Mouse (Mus musculus) urinary bladder, postnatal 4 days (tissue): ENCODE measurements around the gene Gm11273.
"Not testable (repeated sequence)": the region's sequence is repeated elsewhere in the genome, so short reads cannot be mapped to it uniquely, and the experiment has no call there.

ENCODE experiments used
- DNase-seq, 2 experiments: peaks; one replicate each; pipeline ENCODE4 v3.0.0; 2021 to 2022; ENCODE audit warnings: low spot score in 2 of 2

Gene Gm11273

DNA sequence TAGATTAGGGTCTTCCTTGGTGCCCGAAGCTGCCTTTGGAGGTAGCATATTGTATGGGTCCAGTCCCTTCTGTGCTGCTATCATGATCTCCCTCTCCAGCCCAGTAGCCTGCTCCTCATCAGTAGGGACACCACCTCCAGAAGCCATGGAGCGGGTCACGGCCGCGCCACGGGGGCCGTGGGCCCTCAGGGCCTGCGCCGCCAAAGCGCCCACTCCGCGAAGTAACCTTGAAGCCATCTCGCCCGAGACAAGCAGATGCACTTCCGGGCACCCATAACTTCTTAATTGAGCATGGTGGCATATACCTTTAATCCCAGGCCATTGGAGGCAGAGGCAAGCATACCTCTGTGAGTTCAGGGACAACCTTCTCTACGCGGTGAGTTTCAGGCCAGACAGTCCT lies at the start of gene Gm11273:
Gene Gm11273, minus strand, starts transcription at position 237 of the 400 bp plus-strand sequence.
- DNase-seq = not testable (repeated sequence)

DNA sequence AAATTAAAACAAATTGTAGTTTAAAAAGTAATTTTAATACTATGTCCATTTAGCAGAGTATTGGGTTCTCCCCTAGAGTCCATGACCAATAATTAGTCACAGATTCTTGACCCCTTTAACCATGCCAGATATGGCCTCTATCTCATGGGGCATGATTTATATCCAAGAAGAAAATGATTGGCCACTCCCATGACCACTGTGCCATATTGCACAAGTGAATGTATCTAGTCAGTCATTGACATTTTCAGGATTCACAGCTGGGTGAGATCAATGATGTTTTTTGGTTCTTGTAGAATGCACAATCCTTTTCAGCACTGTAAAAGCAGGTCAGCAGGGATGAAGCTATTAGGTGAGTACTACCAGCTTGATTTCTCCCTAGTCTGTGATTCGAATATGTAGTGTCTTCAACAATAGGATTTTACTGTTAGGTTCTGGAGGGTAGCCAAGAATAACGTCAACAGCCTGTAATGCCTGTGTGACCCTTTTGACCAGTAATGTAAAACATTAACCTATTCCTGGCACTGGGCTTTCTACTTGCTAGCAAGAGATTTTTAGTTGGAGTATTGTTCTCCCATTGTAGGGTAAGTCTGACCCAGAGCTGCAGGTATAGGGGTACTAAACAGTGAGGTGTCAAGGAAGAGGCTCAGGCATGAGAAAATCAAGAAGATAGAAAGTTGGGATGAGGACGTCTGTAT lies 49.3 kb upstream of the Gm11273 start:
- DNase-seq = no peak

DNA sequence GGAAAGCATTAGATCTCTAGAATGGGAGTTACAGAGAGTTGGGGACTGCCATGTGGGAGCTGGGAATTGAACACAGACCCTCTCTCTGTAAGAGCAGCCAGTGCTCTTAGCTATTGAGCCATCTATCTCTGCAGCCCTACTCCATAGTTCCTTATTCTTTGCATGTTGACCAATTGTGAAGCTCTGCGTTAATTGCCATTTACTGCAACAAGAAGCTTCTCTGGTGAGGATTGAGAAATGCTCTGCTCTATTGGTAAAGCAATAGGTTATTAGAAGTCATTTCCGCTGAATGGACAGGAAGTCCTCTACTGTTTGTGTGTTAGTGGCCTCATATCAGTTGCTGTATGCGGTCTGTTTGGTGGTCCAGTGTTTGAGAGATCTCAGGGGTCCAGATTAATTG lies 48.3 kb upstream of the Gm11273 start:
- DNase-seq = no peak

DNA sequence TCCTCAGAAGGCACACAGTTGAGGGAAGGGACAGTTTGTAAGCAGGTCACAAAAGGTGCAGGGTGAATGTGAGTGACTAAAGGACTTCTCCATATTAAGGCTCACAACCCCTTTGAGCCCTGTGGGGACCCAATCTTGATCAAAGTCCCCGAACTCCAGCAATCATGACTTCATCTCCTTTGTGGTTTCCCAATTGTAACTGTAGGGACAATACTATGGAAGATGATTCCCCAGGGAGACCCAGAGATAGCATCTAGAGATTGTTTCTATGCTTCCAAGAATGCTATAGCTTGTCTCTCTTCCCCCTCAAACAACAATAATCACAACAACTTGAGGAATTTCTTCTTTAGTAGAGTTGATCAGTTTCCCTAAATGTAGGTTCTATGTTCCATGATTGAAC lies 41.5 kb upstream of the Gm11273 start, which contains the start of gene Olfr1366:
Gene Olfr1366, minus strand, starts transcription at position 101 of the 400 bp plus-strand sequence.
- DNase-seq = no peak

DNA sequence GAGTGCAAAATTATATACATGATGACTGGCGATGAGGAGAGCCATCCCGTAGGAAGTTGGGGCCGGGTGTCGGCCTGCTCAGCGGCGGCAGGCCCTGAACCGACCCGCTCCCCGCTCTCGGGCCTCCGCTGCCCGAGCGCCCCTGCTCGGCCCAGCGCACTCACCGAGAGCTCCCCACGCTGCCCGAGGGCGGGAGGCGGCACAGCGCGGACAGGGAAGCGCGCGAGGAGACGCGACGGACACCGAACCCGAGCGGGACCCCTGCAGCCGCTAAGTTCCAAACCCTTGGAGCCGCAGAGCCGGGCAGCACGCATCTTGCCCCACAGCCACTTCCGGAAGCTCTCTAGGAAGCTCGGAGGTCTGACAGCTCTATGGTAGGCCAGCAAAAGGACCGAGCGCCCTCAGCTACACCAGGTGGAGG lies 29.6 kb upstream of the Gm11273 start, which contains the start of gene Zkscan8:
Gene Zkscan8, minus strand, starts transcription at position 340 of the 421 bp plus-strand sequence.
- DNase-seq = peak; percentile 76 to 82

DNA sequence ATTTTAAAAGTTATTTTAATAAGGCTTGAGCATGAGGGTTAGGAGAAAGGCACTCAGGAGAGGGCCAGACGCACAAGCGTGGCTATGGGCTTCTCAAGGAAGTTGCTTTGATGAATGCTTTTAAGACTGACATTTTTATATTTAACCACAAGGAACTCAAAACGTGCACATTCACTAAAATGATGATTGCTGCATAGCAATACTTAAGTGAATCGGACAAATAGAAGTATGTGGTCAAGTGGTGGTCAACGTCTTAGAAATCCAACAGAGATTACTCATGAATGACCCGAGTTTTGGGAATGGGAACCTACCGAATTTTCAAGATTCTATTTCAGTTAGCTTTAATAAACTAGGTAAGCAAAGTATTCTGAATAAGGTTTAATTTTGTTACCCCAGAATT lies 28.9 kb upstream of the Gm11273 start:
- DNase-seq = no peak

DNA sequence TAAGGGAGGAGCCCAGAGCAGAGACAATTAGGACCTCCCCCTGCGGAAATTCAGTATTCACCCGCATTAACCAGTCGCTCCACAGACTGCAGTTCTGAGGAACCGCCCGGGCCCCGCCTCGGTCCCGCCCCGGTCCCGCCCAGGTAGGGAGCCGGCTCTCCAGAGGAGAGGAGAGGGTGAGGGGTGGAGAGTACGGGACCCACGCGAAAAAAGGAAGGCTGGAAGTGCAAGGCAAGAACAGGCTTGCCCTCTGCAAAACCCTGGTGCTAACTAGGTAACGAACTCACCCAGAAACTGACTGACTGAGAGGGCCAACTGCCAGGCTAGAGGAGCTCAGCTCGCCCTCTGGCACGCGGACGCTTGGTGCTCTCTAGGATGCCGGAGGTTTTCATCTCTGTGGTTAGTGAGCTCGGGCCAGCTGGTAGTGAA lies 5.0 kb upstream of the Gm11273 start:
- DNase-seq = peak; percentile 75 to 76

DNA sequence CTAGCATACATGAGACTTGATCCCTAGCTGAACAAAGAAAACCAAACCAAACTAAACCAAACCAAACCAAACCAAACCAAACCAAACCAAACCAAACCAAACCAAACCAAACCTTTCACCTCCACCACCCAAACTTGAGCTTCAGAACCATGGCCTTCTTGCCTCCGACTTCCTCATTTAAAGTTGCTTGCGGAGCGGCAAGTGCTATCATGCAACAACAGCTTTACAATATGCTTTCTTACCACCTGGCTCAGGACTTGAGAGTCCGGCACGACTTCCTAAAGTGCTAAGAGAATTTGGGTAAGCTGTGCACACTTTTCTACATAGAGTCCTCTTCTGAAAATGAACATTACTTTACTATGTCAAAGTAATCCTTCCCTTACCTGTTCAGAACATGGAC lies 1.1 kb upstream of the Gm11273 start:
- no peak for DNase-seq

DNA sequence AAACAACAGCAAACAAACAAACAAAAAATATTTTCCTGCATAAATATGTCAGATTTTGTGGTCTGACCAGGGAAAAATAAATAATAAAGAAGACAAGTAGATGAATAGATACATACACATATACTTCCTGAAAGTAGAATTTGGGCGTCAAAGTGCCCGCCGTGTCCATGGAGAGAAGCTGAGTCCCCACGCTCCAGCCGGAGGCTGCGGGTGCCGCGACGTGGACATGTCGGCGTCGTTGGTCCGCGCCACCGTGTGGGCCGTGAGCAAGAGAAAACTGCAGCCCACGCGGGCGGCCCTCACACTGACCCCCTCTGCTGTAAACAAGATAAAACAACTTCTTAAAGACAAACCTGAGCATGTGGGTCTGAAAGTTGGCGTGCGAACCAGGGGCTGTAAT lies 6.1 kb downstream of the Gm11273 start, which contains the start of gene AK157302:
Gene AK157302, plus strand, starts transcription at position 144 of the 400 bp plus-strand sequence.
- DNase-seq = no peak

DNA sequence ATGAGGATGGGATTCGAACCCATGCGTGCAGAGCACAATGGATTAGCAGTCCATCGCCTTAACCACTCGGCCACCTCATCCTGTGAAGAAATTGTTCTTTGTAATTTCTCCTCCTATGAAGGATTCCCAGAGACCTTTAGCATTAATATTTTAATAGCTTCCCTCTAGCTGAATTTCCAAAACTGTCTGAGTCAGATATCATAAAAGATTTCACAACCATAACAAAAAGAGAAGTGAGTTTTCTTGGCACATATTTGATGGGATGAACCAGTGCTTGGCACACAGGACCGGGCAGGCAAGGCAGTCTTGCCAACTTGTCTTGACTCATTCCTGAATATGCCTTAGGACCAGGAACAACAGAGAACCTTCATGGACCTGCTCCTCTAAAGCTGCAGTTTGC lies 8.4 kb downstream of the Gm11273 start:
- DNase-seq = no peak

DNA sequence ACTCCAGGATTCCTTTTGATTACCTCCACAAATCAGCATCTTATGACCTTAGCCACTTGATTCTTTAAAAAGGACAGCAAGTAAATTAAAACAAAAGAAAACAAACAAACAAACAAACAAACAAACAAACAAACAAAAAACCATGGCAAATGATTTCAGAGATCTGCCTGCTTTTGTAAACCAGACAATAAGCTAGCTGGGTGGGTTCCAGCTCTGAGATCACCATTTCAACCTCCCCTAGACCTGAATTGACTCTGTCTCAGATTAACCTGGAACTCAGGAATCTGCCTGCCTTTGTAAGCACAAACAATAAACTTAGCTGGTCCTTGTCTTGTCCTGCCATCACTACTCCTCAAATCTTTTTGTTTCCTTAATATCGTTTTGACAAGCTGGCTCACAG lies 14.3 kb downstream of the Gm11273 start:
- no peak for DNase-seq

DNA sequence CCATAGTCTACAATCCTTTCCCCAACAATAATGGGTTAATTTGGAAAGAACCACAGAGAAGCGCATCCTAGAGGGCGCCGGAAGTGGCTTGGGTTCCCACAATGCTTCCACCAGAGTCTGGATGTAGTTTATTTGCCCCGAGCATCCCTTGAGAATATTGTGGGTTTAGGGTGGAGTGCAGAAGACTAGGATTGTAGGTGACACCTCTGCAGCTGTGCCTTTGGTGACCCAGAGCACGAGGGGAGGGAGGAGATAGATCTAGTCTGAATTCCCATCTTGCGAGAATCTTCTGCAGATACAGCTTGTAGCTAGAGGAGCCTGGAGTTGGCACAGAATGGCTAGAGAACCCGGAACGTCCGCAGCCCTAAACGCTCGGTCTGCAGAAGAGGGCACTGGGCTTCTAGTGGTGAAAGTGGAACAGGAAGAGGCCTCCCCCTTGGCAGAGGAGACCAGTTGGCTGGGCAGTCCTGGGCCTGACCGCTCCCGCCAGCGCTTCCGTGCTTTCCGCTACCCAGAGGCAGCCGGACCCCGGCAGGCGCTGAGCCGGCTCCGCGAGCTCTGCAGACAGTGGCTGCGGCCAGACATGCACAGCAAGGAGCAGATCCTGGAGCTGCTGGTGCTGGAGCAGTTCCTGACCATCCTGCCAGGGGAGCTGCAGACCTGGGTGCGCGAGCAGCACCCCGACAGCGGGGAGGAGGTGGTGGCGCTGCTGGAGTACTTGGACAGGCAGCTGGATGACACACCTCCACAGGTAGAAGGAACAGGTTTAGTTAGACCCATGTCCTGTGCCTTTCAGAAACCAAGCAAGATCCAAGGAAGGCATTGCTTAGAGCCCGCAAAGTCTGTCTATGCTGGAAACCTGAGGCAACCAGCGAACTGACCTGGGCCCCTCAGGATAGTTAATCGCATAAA lies 22.2 kb downstream of the Gm11273 start, which contains the start of the genes Zkscan4 and Gm10065:
Gene Zkscan4, plus strand, starts transcription at position 149 of the 912 bp plus-strand sequence.
Gene Gm10065, minus strand, starts transcription at position 683 of the 912 bp plus-strand sequence.
- peak in 1 of 2 experiments; percentile 57 for DNase-seq

DNA sequence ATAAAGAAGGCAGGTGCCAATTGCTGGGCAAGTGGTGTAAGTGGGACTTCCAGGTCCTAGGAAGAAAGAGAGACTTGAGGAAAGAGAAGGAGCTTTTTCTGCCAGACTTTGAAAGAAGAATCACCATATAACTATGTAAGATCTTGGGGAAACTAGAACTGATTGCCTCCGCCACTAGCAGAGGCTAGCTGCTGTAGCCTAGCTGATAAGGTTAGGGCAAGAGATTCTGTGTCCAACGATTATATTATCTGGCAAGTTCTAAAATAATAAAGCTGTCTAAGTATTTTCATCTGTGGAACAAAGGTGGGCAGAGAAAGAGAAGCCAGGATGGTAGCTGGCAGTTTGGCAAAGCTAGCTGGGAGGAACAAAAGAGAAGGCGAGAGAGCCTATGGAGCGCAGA lies 28.8 kb downstream of the Gm11273 start:
- DNase-seq = no peak

DNA sequence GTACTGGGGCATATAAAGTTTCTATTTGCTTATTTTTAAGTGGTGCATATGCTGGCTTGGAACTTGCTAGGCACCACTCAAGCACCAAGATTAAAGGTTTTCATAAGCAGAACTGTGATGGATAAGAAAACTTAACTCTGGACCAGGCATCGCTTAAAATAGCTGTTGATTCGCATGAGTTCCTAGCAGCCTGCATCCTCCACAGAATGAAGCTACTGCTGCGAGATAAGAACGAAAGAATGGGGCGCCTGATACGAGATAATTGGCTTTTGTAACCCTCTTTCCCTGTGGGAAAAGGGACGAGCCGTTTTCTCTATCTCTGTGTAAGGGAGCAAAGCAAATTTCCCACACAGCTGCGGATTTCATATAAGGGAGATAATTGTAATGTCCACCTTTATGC lies 32.1 kb downstream of the Gm11273 start:
- DNase-seq = no peak

DNA sequence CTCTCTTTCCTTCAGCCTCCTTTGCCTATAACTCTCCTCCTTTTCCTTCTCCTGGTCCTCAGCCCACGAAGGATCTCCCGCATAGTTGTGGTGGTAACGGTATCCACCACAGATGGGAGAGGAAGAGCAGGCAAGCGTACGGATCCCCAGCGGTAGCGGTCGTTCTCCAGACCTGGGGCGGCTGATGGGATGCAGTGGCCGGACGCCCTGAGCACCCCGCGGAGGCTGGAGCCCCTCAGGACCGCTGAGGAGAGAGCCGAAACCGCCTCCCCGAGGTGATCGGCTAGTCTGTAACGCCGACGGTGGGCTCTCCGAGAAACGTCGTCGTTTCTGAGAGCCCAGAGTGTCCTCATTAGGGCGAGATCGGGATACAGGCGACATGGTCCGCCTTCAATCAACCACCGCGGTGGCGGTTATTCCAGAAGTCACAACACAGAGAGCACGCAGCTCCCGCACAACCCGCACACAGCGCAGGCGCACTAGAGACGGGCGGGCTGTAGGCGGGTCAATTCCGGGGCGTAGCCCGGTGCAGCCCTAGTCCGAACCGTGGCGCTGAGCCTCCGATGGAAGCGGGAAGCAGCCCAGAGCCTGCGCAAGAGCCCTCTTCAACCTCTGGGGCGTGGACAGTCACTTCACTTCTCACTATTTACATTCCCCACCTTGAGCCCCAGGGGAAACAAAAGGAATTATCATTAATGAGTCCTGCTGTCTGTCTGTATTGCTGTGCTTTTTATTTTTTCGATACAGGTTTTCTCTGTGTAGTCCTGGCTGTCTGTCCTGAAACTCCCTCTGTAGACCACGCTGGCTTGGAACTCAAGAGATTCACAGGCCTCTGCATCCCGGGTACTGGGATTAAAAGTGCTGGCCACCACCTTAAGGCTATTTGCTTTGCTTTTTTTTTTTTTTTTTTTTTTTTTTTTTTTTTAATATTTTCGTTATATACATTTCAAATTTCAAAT lies 32.9 kb downstream of the Gm11273 start, which contains the start of gene Nkapl:
Gene Nkapl, minus strand, starts transcription at position 449 of the 959 bp plus-strand sequence.
- DNase-seq = peak; percentile 78 to 80

DNA sequence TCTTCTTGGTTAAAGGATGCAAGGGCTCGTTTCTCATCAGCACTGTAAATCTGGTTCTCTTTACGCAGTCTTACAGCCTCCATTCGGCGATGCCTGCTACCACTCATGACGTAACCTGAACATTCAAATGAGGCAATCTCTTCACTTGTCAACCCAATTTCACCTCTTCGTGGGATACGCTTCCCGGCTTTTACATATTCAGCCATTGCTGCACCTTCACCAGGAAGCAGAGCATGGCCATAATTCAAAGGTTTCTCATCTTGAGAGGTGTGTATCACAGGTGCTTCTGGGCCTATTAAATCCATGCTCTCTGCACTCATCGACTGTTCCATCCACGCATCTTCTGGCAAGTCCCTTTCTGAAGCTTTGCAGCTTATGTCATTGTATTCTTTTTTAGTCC lies 33.9 kb downstream of the Gm11273 start:
- DNase-seq = no peak

DNA sequence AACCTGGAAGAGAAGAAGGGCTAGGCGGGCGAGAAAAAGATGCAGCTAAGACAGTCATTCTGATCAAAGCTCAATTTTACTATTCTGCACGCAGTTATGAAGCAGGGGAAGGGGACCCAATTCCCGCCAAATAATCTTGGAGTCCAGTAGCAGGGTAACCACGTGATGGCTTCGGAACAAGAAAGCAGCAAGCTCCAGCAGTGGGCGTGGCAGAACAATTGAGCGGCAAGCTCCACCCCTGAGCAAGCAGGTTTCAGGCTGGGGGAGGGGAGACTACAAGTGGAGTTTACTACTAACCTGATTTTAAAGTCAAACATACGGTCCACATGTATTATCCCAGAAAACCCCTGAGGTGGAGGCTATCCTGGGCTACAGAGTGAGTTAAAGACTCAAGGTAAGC lies 38.7 kb downstream of the Gm11273 start:
- DNase-seq = not testable (repeated sequence)

DNA sequence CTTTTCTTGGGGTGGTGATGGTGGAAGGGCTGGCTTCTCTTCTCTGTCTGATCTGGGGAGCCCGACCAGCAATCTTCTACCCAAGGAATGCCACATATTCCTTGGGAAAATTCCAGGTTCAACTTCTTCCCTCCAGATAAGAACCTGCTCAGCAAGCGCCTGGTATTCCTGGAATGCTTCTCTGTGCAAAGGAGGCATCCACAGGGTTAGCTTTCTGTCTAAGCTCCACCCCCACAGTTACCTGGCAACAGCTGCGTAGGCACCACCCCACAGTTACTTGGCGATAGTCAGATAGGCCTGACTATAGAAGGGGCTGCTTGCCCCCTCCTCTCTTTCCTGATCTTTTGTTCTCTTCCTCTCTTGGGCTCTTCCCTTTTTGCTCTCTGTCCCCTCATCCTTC lies 44.9 kb downstream of the Gm11273 start:
- DNase-seq = no peak

DNA sequence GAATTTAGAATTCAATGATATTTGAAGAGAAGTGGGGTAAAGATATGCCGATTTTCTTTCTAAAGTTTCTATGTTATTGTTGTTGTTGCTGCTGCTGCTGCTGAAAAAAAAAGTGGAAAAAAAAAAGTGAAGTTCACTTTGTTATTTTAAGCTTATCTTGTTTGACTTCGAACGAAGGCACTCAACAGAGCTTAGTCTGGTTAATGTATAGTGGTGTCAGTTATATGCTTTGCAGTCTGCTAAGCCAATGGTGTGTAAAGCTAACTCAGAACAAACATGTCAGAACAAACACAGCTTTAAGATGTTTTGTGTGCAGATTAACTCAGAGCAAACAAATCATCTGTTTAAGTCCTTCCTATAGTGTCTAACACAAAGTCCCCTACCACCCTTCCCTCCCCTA lies 47.1 kb downstream of the Gm11273 start:
- DNase-seq = no peak

DNA sequence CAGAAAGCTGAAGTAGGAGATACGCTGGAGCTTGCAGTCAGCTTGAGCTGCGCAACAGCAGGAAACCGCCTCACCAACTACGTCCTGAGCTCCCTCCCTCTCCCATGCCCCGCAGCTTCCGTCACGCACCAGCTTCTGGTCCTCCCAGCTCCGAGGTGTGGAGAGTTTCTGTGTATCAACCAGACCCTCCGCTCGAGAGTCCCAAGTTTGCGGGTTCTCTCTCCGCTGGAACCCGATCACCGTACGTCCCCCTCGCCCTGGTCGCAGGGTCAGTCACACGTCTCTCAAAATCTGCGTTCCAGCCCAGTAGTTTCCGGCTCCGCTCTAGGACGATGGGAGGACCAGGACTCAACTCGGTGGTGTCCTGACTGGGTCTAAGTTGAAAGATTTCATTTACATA lies 47.8 kb downstream of the Gm11273 start, which contains the start of gene Zscan26:
Gene Zscan26, minus strand, starts transcription at position 282 of the 400 bp plus-strand sequence.
- peak; percentile 65 to 77 for DNase-seq

DNA sequence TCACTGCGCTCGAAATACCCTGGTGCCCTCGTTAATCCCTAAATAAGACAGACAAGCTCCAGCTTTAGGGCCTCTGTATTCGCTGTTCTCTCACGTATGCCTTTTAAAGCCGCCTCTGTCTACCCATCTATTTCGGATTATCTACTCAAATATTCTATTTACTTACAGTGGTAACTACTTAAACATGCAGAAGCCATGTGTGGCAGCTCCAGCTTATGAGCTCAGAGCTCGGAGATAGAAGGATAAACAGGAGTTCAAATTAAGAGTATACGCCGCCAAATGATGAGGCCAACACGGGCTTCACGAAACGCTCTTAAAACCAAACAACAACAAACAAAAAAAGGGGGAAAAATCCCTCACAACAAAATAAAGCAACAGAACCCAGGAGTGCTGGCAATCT lies 48.2 kb downstream of the Gm11273 start:
- no peak for DNase-seq
